Mouse (Mus musculus) T-helper 1 cell (primary cell): ENCODE data around the gene Mrps21.

ENCODE experiments used
- in situ Hi-C: fragments of 300-600 bp; cut with MboI, MseI; formaldehyde crosslinking; loops from one replicate; pipeline ENCODE4 v1.15.1; 2025; ENCODE audit warnings: high pct_unique_total_duplicates

Mrps21 gene

GRCm38 (mm10) chr3:95855502-95856089 lies 15.7 kb downstream of the Mrps21 start, which contains the start of gene Prpf3:
Prpf3 (minus strand) TSS chr3:95855885.
- in situ Hi-C loops, result no loop called here

GRCm38 (mm10) chr3:95851317-95851716 lies 20.0 kb downstream of the Mrps21 start:
- in situ Hi-C loops, result loop anchor here (5.0 kb wide), 1 partner anchor 79 kb away; no protein-coding TSS in a partner anchor

GRCm38 (mm10) chr3:95850611-95851010 lies 20.7 kb downstream of the Mrps21 start:
- in situ Hi-C loops, result loop anchor here (5.0 kb wide), 1 partner anchor 78 kb away; no protein-coding TSS in a partner anchor

DNA sequence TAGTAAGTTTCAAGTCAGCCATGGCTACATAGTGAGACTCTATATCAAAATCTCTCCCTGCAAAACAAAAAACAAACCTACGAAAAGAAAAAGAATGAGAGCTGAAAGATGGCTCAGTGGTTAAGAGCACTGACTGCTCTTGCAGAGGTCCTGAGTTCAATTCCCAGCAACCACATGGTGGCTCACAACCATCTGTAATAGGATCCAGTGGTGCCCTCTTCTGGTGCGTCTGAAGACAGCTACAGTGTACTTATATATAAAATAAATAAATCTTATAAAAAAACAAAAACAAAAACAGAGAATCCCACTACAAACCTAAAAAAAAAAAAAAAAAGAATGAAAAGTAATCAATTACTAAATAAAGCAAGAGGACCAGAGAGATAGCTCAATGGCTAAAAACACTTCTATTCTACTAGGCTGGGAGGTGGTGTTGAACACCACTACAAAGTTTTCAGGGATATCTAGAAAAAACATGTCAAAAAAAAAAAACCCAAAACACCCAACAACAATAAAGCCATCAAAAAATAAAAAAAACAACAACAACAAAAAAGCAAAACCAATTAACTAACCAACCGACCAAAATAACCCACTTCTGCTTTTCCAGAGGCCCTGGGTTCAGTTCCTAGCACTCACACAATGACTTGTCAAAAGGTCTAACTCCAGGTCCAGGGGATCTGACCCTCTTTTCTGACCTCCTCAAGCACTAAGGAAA lies 28.7 kb downstream of the Mrps21 start:
- in situ Hi-C loops, result no loop called here

DNA sequence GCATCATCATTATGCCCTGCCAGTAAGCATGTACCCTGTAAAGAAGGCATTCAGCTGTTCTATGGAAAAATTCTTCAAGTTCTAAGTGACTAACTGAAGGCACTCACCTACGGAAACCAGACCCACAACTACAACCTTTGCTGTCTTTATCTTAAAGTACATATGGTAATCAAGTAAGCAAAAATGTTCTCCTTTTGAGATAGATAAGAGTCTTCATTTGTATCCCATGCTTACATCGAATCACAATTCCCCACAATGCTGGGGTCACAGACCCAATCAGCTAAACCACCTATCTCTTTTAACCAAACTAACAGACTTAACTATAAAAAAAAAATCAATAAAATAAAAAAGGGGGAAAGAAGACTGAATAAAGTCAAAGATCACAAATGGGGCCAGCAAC lies 32.1 kb downstream of the Mrps21 start:
- in situ Hi-C loops, result no loop called here

- in situ Hi-C loops, result no loop called here
Measured at GRCm38 (mm10) chr3:95829053-95829452, 42.3 kb downstream of the Mrps21 start.

- in situ Hi-C loops, result no loop called here
Measured at GRCm38 (mm10) chr3:95826275-95826674, 45.0 kb downstream of the Mrps21 start.

GRCm38 (mm10) chr3:95820046-95821010 lies 51.0 kb downstream of the Mrps21 start:
- in situ Hi-C loops, result no loop called here

DNA sequence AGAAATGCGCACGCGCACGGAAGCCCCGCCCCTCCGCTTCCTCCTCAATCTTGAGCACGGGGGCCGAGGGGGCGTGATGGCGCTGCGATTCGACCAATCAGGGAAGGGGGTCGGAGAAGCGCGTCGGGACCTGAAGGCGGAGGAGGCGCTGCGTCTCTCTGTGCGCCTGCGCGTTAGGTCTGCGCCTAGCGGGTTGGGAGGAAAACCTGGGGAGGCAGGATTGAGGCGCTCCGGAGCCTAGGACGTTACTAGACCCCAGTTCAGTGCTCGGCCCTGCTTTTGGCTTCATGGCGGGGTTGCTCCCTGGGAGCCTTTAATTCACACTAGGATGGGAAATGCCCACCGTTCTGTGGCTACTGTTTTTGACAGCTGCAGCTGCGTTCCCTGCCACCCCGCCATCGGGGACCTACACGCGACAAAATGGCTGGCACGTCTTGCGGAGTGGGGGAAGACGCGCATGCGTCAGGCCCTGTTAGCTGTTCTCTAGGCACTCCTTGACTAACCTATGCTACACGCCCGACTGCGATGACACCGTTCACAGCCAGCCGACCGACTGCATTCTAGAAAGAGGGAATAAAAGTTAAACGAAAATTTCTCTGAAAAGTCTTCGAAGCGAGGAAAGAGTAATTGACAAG lies 51.9 kb downstream of the Mrps21 start:
- in situ Hi-C loops, result no loop called here

GRCm38 (mm10) chr3:95818571-95819288 lies 52.6 kb downstream of the Mrps21 start, which contains the start of gene Rprd2:
Rprd2 (minus strand) TSS chr3:95818863.
- in situ Hi-C loops, result no loop called here

GRCm38 (mm10) chr3:95818026-95818511 lies 53.2 kb downstream of the Mrps21 start:
- in situ Hi-C loops, result no loop called here

DNA sequence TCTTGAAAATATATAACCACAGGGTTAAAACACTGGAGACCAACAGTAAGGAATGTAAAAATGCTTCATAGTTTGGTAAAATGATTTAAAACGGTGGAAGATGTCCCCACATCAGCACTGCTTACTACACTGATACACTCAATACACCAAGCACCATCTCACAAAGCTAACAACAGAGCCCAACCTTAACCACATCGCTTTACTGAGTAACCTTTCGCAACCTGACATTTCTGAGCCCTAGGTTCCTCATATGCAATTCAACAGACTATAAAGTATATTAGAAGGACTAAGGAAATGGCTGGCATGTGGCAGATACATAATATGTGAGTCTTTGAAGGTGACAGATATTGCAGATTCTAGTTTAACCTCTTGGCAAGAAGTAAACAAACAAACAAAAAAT lies 54.6 kb downstream of the Mrps21 start:
- in situ Hi-C loops, result no loop called here
